ENCODE assay signal across 20 mouse cellular contexts in genomic region chr6:43670939-43671338, GRCm38 (mm10). TPM values are rescaled to one million over a fixed set of nuclear protein-coding genes. Genes with fewer than 3 reads are reported as not detected.
DNase-seq lines count a peak whose midpoint lies in the region; ATAC-seq and TF ChIP-seq lines count a peak whose summit lies in the region.
"Had no signal": no experiment of that assay in that cellular context is flagged by ENCODE, and none has a peak within 500 bp of the region (broad histone marks: within the 10 kb centered on the region; RNA-seq: fewer than 3 reads in every experiment).

No protein-coding gene starts in this region.

- no peaks in the 10 kb centered on the region for H3K4me1 ChIP-seq in midbrain, embryonic 11.5 days (ENCODE audit: control insufficient read depth, insufficient read depth, low read length)
- H3K4me1 ChIP-seq in midbrain, embryonic 13.5 days (replicated peaks), result peaks cover 3% of the 10 kb centered on the region; the same call in 1 of the 2 replicates
- H3K4me1 ChIP-seq in MEL (ENCODE audit: control insufficient read depth in 1 of 2, insufficient read depth in 2 of 2, low read length in 2 of 2), result peaks cover 7 to 14% of the 10 kb centered on the region in 2 experiments

- ATAC-seq in midbrain, embryonic 11.5 days (ENCODE audit: low FRiP score), result no peak
- no peak for ATAC-seq in midbrain, embryonic 13.5 days
- ATAC-seq: activated CD4-positive, CD25-positive, alpha-beta regulatory T cell, adult 4 months; CD4-positive, CD25-positive, alpha-beta regulatory T cell, adult 4 months; Patski had no signal

- H3K9ac ChIP-seq in midbrain, embryonic 11.5 days (ENCODE audit: low read length), result no peak overlapping the region
- H3K9ac ChIP-seq in midbrain, embryonic 13.5 days (replicated peaks), result no peak overlapping the region
- no peak overlapping the region for H3K9ac ChIP-seq in MEL (ENCODE audit: control insufficient read depth, low read depth, low read length, poor library complexity, severe bottlenecking)

- H3K4me2 ChIP-seq in midbrain, embryonic 11.5 days, result no peak overlapping the region
- H3K4me2 ChIP-seq in midbrain, embryonic 13.5 days (replicated peaks), result no peak overlapping the region

- H3K27ac ChIP-seq in midbrain, embryonic 11.5 days (ENCODE audit: low read depth, low read length), result no peak overlapping the region
- H3K27ac ChIP-seq in midbrain, embryonic 13.5 days, result no peak overlapping the region
- peak overlapping the region; percentile 43 for H3K27ac ChIP-seq in MEL (ENCODE audit: control insufficient read depth, low read depth, low read length)

- TF ChIP-seq POLR2A in MEL (IDR thresholded peaks at IDR 0.05; ENCODE audit: control insufficient read depth in 1 of 2, insufficient read depth in 1 of 2, low read depth in 1 of 2, low read length in 2 of 2, poor library complexity in 1 of 2), result no peak

- no peaks in the 10 kb centered on the region for H3K27me3 ChIP-seq in midbrain, embryonic 11.5 days (ENCODE audit: control insufficient read depth, insufficient read depth, low read length)
- H3K27me3 ChIP-seq in midbrain, embryonic 13.5 days, result no peaks in the 10 kb centered on the region
- H3K27me3 ChIP-seq in MEL (ENCODE audit: control insufficient read depth in 1 of 2, insufficient read depth in 2 of 2, low read length in 2 of 2), result no peaks in the 10 kb centered on the region
- H3K27me3 ChIP-seq: CH12.LX had no signal

- H3K79me2 ChIP-seq in MEL (ENCODE audit: control insufficient read depth, insufficient read depth, low read length, poor library complexity), result no peaks in the 10 kb centered on the region

- no peaks in the 10 kb centered on the region for H3K9me3 ChIP-seq in midbrain, embryonic 11.5 days (ENCODE audit: control insufficient read depth, low read length)
- H3K9me3 ChIP-seq in midbrain, embryonic 13.5 days, result no peaks in the 10 kb centered on the region
- H3K9me3 ChIP-seq in MEL (replicated peaks; ENCODE audit: insufficient read depth, low read length), result no peaks in the 10 kb centered on the region
- H3K9me3 ChIP-seq: G1E had no signal

- peak in 1 of 2 experiments; percentile 52; a peak in 2 of 4 replicates for TF ChIP-seq EP300 in MEL (IDR thresholded peaks at IDR 0.05; ENCODE audit: low read depth in 1 of 2, low read length in 2 of 2)

- H3K4me3 ChIP-seq in midbrain, embryonic 11.5 days (ENCODE audit: low read depth, low read length), result no peak overlapping the region
- no peak overlapping the region for H3K4me3 ChIP-seq in midbrain, embryonic 13.5 days (replicated peaks)
- H3K4me3 ChIP-seq in MEL (ENCODE audit: control insufficient read depth in 1 of 2, insufficient read depth in 1 of 2, low read depth in 2 of 2, low read length in 2 of 2), result no peak overlapping the region

- DNase-seq in midbrain, embryonic 11.5 days (ENCODE audit: low spot score, missing footprints), result peak; percentile 26
- peak; percentile 60 for DNase-seq in MEL (ENCODE audit: low read depth, low spot score)
- DNase-seq in cerebellum, adult 11 months, result no peak
- DNase-seq: adrenal gland, adult 2 months; adrenal gland, adult 8-10 months; adrenal gland, postnatal 10 days; adrenal gland, postnatal 14 days; adrenal gland, postnatal 25 days; adrenal gland, postnatal 36 days; B cell, adult 2 months; cerebellum, adult 11-12 months; cerebellum, adult 18-20 months; cerebellum, adult 2 months; cerebellum, adult 8-10 months had no signal

- H3K36me3 ChIP-seq in midbrain, embryonic 11.5 days (ENCODE audit: control insufficient read depth, insufficient read depth, low read length), result no peaks in the 10 kb centered on the region
- H3K36me3 ChIP-seq in midbrain, embryonic 13.5 days, result no peaks in the 10 kb centered on the region
- peaks cover 0 to 30% of the 10 kb centered on the region in 2 experiments; a peak in 2 of 4 replicates for H3K36me3 ChIP-seq in MEL (ENCODE audit: control insufficient read depth in 1 of 2, insufficient read depth in 2 of 2, low read length in 2 of 2)
- H3K36me3 ChIP-seq: G1E had no signal

- 95% methylated on average over 2 of the region's 2 CpGs for WGBS in midbrain, embryonic 11.5 days
- WGBS in midbrain, embryonic 13.5 days, result 90% methylated on average over 2 of the region's 2 CpGs

- no peak for TF ChIP-seq RAD21 in MEL (IDR thresholded peaks at IDR 0.05; ENCODE audit: low read depth, low read length)

- no peak for TF ChIP-seq CTCF in MEL (IDR thresholded peaks at IDR 0.05 in 2 of 3, conservative IDR thresholded peaks at IDR 0.05 in 1 of 3; ENCODE audit: control insufficient read depth in 1 of 3, insufficient read depth in 1 of 3, low read depth in 2 of 3, low read length in 3 of 3, poor library complexity in 1 of 3, severe bottlenecking in 1 of 3)

TF ChIP-seq in MEL, 35 proteins besides CTCF, POLR2A, EP300 and RAD21:
- 0 out of 2 replicates have a peak, but pooled peaks have one; percentile 20 for TF ChIP-seq TCF12 (IDR thresholded peaks at IDR 0.05; ENCODE audit: low read depth, low read length)
- TF ChIP-seq USF2 (IDR thresholded peaks at IDR 0.05; ENCODE audit: borderline replicate concordance in 1 of 2, insufficient read depth in 1 of 2, low read depth in 1 of 2, low read length in 2 of 2), result no peak
- peak; percentile 46; the same call in 1 of the 2 replicates for TF ChIP-seq GATA1 (IDR thresholded peaks at IDR 0.05; ENCODE audit: low read depth, low read length)
- no peak for TF ChIP-seq MAX (IDR thresholded peaks at IDR 0.05; ENCODE audit: low read length)
- TF ChIP-seq POLR2AphosphoS2 (IDR thresholded peaks at IDR 0.05; ENCODE audit: low read length), result no peak
- TF ChIP-seq SIN3A (IDR thresholded peaks at IDR 0.05; ENCODE audit: low read length), result no peak
- TF ChIP-seq E2F4 (IDR thresholded peaks at IDR 0.05; ENCODE audit: borderline replicate concordance, low read depth, low read length), result no peak

RNA-seq across cellular contexts. Expression of gene Tpk1, which starts 4.9 kb away (rescaled TPM):
- polyA plus RNA-seq in midbrain, embryonic 11.5 days (2014; fragmentation: Nextera tagmentation; extraction: Ambion mirVana), result 4.9 and 6.0 TPM in 2 replicates
- 5.3 and 5.8 TPM in 2 replicates for polyA plus RNA-seq in midbrain, embryonic 13.5 days (2015; fragmentation: Nextera tagmentation; extraction: Ambion mirVana)
- total RNA-seq in MEL (2012; rRNA removed), result 3.5 and 4.2 TPM in 2 replicates
- polyA plus RNA-seq in MEL (2012; ENCODE audit: insufficient read depth in 1 of 2, insufficient read length in 2 of 2, low read depth in 1 of 2, low replicate concordance in 2 of 2, missing spikeins in 1 of 2), result 10 to 100 TPM in 1 of 2 experiments, not detected in 1; 12.6 TPM
